Mouse (Mus musculus) ovary, adult 18-20 months (tissue): Measurements from ENCODE around the gene Spty2d1.
"Not testable (repeated sequence)": the region's sequence is repeated elsewhere in the genome, so short reads cannot be mapped to it uniquely, and the experiment has no call there.

Experiments
- DNase-seq: peaks from one replicate; pipeline ENCODE4 v3.0.0; 2022; ENCODE audit warnings: low spot score, mixed read lengths

The Spty2d1 gene

GRCm38 (mm10) chr7:47008168-47008993 lies at the start of gene Spty2d1:
Gene Spty2d1, minus strand, starts transcription at chr7:47008411.
- DNase-seq: peak; percentile 96

- DNase-seq: no peak
These were observed 48.1 kb upstream of the Spty2d1 start for GRCm38 (mm10) chr7:47056273-47056672.

GRCm38 (mm10) chr7:47055744-47056143 lies 47.5 kb upstream of the Spty2d1 start:
- no peak for DNase-seq

- DNase-seq: peak; percentile 78
These were observed 46.5 kb upstream of the Spty2d1 start for GRCm38 (mm10) chr7:47054666-47055065.

- DNase-seq: no peak
These were observed 45.1 kb upstream of the Spty2d1 start for GRCm38 (mm10) chr7:47053287-47053686.

- peak; percentile 46 for DNase-seq
These were observed 44.1 kb upstream of the Spty2d1 start for GRCm38 (mm10) chr7:47052276-47052675.

GRCm38 (mm10) chr7:47051404-47052151 lies 43.4 kb upstream of the Spty2d1 start:
- peak; percentile 76 for DNase-seq

- DNase-seq: peak; percentile 59
These were observed 42.6 kb upstream of the Spty2d1 start for GRCm38 (mm10) chr7:47050766-47051165.

GRCm38 (mm10) chr7:47050366-47050765 lies 42.2 kb upstream of the Spty2d1 start, which contains the start of gene Tmem86a:
Gene Tmem86a, plus strand, starts transcription at chr7:47050601.
- peak; percentile 94 for DNase-seq

- no peak for DNase-seq
These were observed 34.7 kb upstream of the Spty2d1 start for GRCm38 (mm10) chr7:47042823-47043490.

- no peak for DNase-seq
These were observed 33.9 kb upstream of the Spty2d1 start for GRCm38 (mm10) chr7:47042121-47042520.

- DNase-seq: no peak
These were observed 33.5 kb upstream of the Spty2d1 start for GRCm38 (mm10) chr7:47041706-47042105.

GRCm38 (mm10) chr7:47035426-47035825 lies 27.2 kb upstream of the Spty2d1 start:
- DNase-seq: no peak

GRCm38 (mm10) chr7:47034785-47035384 lies 26.7 kb upstream of the Spty2d1 start:
- DNase-seq: no peak

GRCm38 (mm10) chr7:47031371-47031770 lies 23.2 kb upstream of the Spty2d1 start:
- DNase-seq: no peak

- DNase-seq: no peak
These were observed 22.4 kb upstream of the Spty2d1 start for GRCm38 (mm10) chr7:47030517-47031193.

- no peak for DNase-seq
These were observed 19.3 kb upstream of the Spty2d1 start for GRCm38 (mm10) chr7:47027520-47027919.

- DNase-seq: not testable (repeated sequence)
These were observed 18.7 kb upstream of the Spty2d1 start for GRCm38 (mm10) chr7:47026899-47027298.

- no peak for DNase-seq
These were observed 17.2 kb upstream of the Spty2d1 start for GRCm38 (mm10) chr7:47025429-47025828.

GRCm38 (mm10) chr7:47024454-47024853 lies 16.2 kb upstream of the Spty2d1 start:
- no peak for DNase-seq

- peak; percentile 59 for DNase-seq
These were observed 15.3 kb upstream of the Spty2d1 start for GRCm38 (mm10) chr7:47023530-47023929.
